Mouse (Mus musculus): ENCODE results near the gene Treml2.
"Not testable (repeated sequence)": the region's sequence is repeated elsewhere in the genome, so short reads cannot be mapped to it uniquely, and the experiment has no call there.

The Treml2 gene

GRCm38 (mm10) chr17:48293500-48294194, 5.7 kb upstream of the Treml2 start:
- DNase-seq (ENCODE audit: inconsistent ontology term): no peak

GRCm38 (mm10) chr17:48299756-48300155, 458 bp downstream of the Treml2 start:
- no peak for DNase-seq (ENCODE audit: inconsistent ontology term)

GRCm38 (mm10) chr17:48300199-48300598, 901 bp downstream of the Treml2 start:
- DNase-seq (ENCODE audit: inconsistent ontology term): no peak

- DNase-seq (ENCODE audit: inconsistent ontology term): no peak
Measured at GRCm38 (mm10) chr17:48300861-48301260, 1.6 kb downstream of the Treml2 start.

GRCm38 (mm10) chr17:48301792-48302191, 2.5 kb downstream of the Treml2 start:
- DNase-seq (ENCODE audit: inconsistent ontology term): no peak

- DNase-seq (ENCODE audit: inconsistent ontology term): no peak
Measured at GRCm38 (mm10) chr17:48312124-48312523, 12.8 kb downstream of the Treml2 start.

- DNase-seq (ENCODE audit: inconsistent ontology term): not testable (repeated sequence)
Measured at GRCm38 (mm10) chr17:48315905-48316579, 16.7 kb downstream of the Treml2 start, which contains the start of gene B430306N03Rik. Gene B430306N03Rik (plus strand): TSS chr17:48316141.

- no peak for DNase-seq (ENCODE audit: inconsistent ontology term)
Measured at GRCm38 (mm10) chr17:48318686-48319085, 19.4 kb downstream of the Treml2 start.

GRCm38 (mm10) chr17:48321279-48321678, 22.0 kb downstream of the Treml2 start:
- no peak for DNase-seq (ENCODE audit: inconsistent ontology term)

- DNase-seq (ENCODE audit: inconsistent ontology term): no peak
Measured at GRCm38 (mm10) chr17:48323236-48323635, 23.9 kb downstream of the Treml2 start.

GRCm38 (mm10) chr17:48324258-48324657, 25.0 kb downstream of the Treml2 start:
- DNase-seq (ENCODE audit: inconsistent ontology term): no peak

- DNase-seq (ENCODE audit: inconsistent ontology term): no peak
Measured at GRCm38 (mm10) chr17:48325093-48325492, 25.8 kb downstream of the Treml2 start.

- DNase-seq (ENCODE audit: inconsistent ontology term): no peak
Measured at GRCm38 (mm10) chr17:48325638-48326037, 26.3 kb downstream of the Treml2 start.

GRCm38 (mm10) chr17:48326656-48327055, 27.4 kb downstream of the Treml2 start:
- DNase-seq (ENCODE audit: inconsistent ontology term): no peak

GRCm38 (mm10) chr17:48332524-48332923, 33.2 kb downstream of the Treml2 start:
- DNase-seq (ENCODE audit: inconsistent ontology term): no peak

- DNase-seq (ENCODE audit: inconsistent ontology term): no peak
Measured at GRCm38 (mm10) chr17:48334186-48334585, 34.9 kb downstream of the Treml2 start.

- DNase-seq (ENCODE audit: inconsistent ontology term): peak; percentile 32
Measured at GRCm38 (mm10) chr17:48336857-48337256, 37.6 kb downstream of the Treml2 start.

- no peak for DNase-seq (ENCODE audit: inconsistent ontology term)
Measured at GRCm38 (mm10) chr17:48340267-48340666, 41.0 kb downstream of the Treml2 start.

- no peak for DNase-seq (ENCODE audit: inconsistent ontology term)
Measured at GRCm38 (mm10) chr17:48341947-48342346, 42.6 kb downstream of the Treml2 start.

GRCm38 (mm10) chr17:48343065-48343464, 43.8 kb downstream of the Treml2 start:
- no peak for DNase-seq (ENCODE audit: inconsistent ontology term)

- no peak for DNase-seq (ENCODE audit: inconsistent ontology term)
Measured at GRCm38 (mm10) chr17:48345824-48346223, 46.5 kb downstream of the Treml2 start.

- no peak for DNase-seq (ENCODE audit: inconsistent ontology term)
Measured at GRCm38 (mm10) chr17:48346231-48346630, 46.9 kb downstream of the Treml2 start, which contains the start of gene Trem2. Gene Trem2 (plus strand): TSS chr17:48346401.

GRCm38 (mm10) chr17:48346834-48347233, 47.5 kb downstream of the Treml2 start:
- no peak for DNase-seq (ENCODE audit: inconsistent ontology term)

All from Muller cell, postnatal 12 days (primary cell).